Mouse (Mus musculus) CH12.LX (cell line): Measurements from ENCODE around the gene Usp47. TPM values are rescaled to one million over a fixed set of nuclear protein-coding genes. Genes with fewer than 3 reads are reported as not detected.

Experiments
- DNase-seq: peaks from one replicate; pipeline ENCODE4 v3.0.0-alpha.2; 2013; ENCODE audit errors: extremely low read depth
- H3K27ac ChIP-seq: 2 replicates; pipeline ENCODE4 v1.5.1; 2012; ENCODE audit warnings: low read depth, mild to moderate bottlenecking, control low read depth, moderate library complexity; ENCODE audit not compliant: insufficient read depth
- H3K27me3 ChIP-seq: replicated peaks from 2 replicates; pipeline ENCODE3; 2012; ENCODE audit warnings: inconsistent platforms
- H3K36me3 ChIP-seq, 2 experiments: replicated peaks in 1 of 2; 2 replicates each; pipeline versions ENCODE3 to v1.6.1; 2012; ENCODE audit warnings: inconsistent platforms in 1 of 2, low read length in 1 of 2, mild to moderate bottlenecking in 1 of 2, mixed read lengths in 1 of 2, moderate library complexity in 1 of 2; ENCODE audit not compliant: control insufficient read depth in 1 of 2, insufficient read depth in 1 of 2
- H3K4me1 ChIP-seq, 2 experiments: 2 replicates each; pipeline ENCODE4 v1.6.1; 2012; ENCODE audit warnings: inconsistent platforms in 1 of 2, moderate library complexity in 1 of 2; ENCODE audit not compliant: insufficient read depth in 2 of 2, control insufficient read depth in 1 of 2
- H3K4me2 ChIP-seq: 2 replicates; pipeline ENCODE4 v1.6.1; 2012; ENCODE audit warnings: low read depth, mild to moderate bottlenecking, control low read depth; ENCODE audit not compliant: poor library complexity, insufficient read depth, severe bottlenecking
- H3K4me3 ChIP-seq, 3 experiments: fragments of 150-350 bp in 1 of 3; sonication (generic) in 1 of 3; replicated peaks in 1 of 3; 2 replicates each; pipeline versions ENCODE3 to v1.5.1; 2011 to 2012; ENCODE audit warnings: low read depth in 2 of 3, low read length in 2 of 3, mild to moderate bottlenecking in 2 of 3, moderate library complexity in 2 of 3, control low read depth in 1 of 3, improper control_type of control experiment in 1 of 3, inconsistent platforms in 1 of 3, mixed read lengths in 1 of 3; ENCODE audit not compliant: poor library complexity in 1 of 3
- H3K79me2 ChIP-seq: replicated peaks from 2 replicates; pipeline ENCODE4 v1.6.1; 2012; ENCODE audit warnings: mild to moderate bottlenecking, moderate library complexity; ENCODE audit not compliant: control insufficient read depth, poor library complexity, insufficient read depth, severe bottlenecking; ENCODE audit errors: extremely low read depth
- H3K9ac ChIP-seq: 2 replicates; pipeline ENCODE4 v1.6.1; 2012; ENCODE audit warnings: low read depth, mild to moderate bottlenecking, control low read depth, moderate library complexity; ENCODE audit not compliant: insufficient read depth
- H3K9me3 ChIP-seq: replicated peaks from 2 replicates; pipeline ENCODE3; 2012; ENCODE audit warnings: low read length, inconsistent platforms, mixed read lengths
- CHD1 ChIP-seq: IDR thresholded peaks from 2 replicates; pipeline ENCODE4 v1.6.1; 2012; ENCODE audit warnings: low read depth, low read length, improper control_type of control experiment, inconsistent platforms
- CHD2 ChIP-seq: IDR thresholded peaks from 2 replicates; pipeline ENCODE4 v1.6.1; 2011; ENCODE audit warnings: low read length, improper control_type of control experiment
- CTCF ChIP-seq, 2 experiments: IDR thresholded peaks in 1 of 2; conservative IDR thresholded peaks in 1 of 2; 2 replicates each; pipeline ENCODE4 v1.5.1; 2011 to 2012; ENCODE audit warnings: low read depth in 2 of 2, low read length in 2 of 2, improper control_type of control experiment in 1 of 2, inconsistent platforms in 1 of 2, mild to moderate bottlenecking in 1 of 2, moderate library complexity in 1 of 2
- EP300 ChIP-seq: IDR thresholded peaks from 2 replicates; pipeline ENCODE4 v1.6.1; 2011; ENCODE audit warnings: low read length, improper control_type of control experiment
- ETS1 ChIP-seq: conservative IDR thresholded peaks from 2 replicates; pipeline ENCODE4 v1.6.1; 2012; ENCODE audit warnings: low read depth, mild to moderate bottlenecking, inconsistent platforms, low read length, improper control_type of control experiment, moderate library complexity
- HCFC1 ChIP-seq: IDR thresholded peaks from 2 replicates; pipeline ENCODE4 v1.6.1; 2012; ENCODE audit warnings: low read depth, mild to moderate bottlenecking, inconsistent platforms, low read length, improper control_type of control experiment
- IRF4 ChIP-seq: IDR thresholded peaks from 2 replicates; pipeline ENCODE4 v1.6.1; 2014; ENCODE audit warnings: low read depth, mild to moderate bottlenecking, inconsistent platforms, low read length, improper control_type of control experiment
- JUND ChIP-seq: conservative IDR thresholded peaks from 2 replicates; pipeline ENCODE4 v1.6.1; 2011; ENCODE audit warnings: low read depth, low read length, improper control_type of control experiment
- KAT2A ChIP-seq: IDR thresholded peaks from 2 replicates; pipeline ENCODE4 v1.6.1; 2012; ENCODE audit warnings: low read length, improper control_type of control experiment, inconsistent platforms; ENCODE audit not compliant: insufficient replicate concordance
- MAFK ChIP-seq: IDR thresholded peaks from 2 replicates; pipeline ENCODE4 v1.6.1; 2011; ENCODE audit warnings: low read length, improper control_type of control experiment; ENCODE audit not compliant: insufficient replicate concordance
- MAZ ChIP-seq: IDR thresholded peaks from 2 replicates; pipeline ENCODE4 v1.6.1; 2012; ENCODE audit warnings: low read depth, mild to moderate bottlenecking, inconsistent platforms, low read length, improper control_type of control experiment, moderate library complexity
- MEF2A ChIP-seq: IDR thresholded peaks from 2 replicates; pipeline ENCODE4 v1.6.1; 2014; ENCODE audit warnings: low read depth, mild to moderate bottlenecking, inconsistent platforms, low read length, improper control_type of control experiment, borderline replicate concordance
- MXI1 ChIP-seq: IDR thresholded peaks from 2 replicates; pipeline ENCODE4 v1.6.1; 2011; ENCODE audit warnings: mild to moderate bottlenecking, low read depth, low read length, improper control_type of control experiment
- MYC ChIP-seq: IDR thresholded peaks from 2 replicates; pipeline ENCODE4 v1.6.1; 2011; ENCODE audit warnings: low read depth, mild to moderate bottlenecking, improper control_type of control experiment, low read length
- NRF1 ChIP-seq: IDR thresholded peaks from 2 replicates; pipeline ENCODE4 v1.6.1; 2014; ENCODE audit warnings: low read depth, mild to moderate bottlenecking, inconsistent platforms, low read length, improper control_type of control experiment, moderate library complexity
- POLR2A ChIP-seq: IDR thresholded peaks from 2 replicates; pipeline ENCODE4 v1.6.1; 2011; ENCODE audit warnings: low read depth, mild to moderate bottlenecking, improper control_type of control experiment, low read length
- POLR2AphosphoS2 ChIP-seq: IDR thresholded peaks from 2 replicates; pipeline ENCODE4 v1.6.1; 2011; ENCODE audit warnings: low read depth, low read length, improper control_type of control experiment
- RAD21 ChIP-seq: IDR thresholded peaks from 2 replicates; pipeline ENCODE4 v1.6.1; 2011; ENCODE audit warnings: low read depth, mild to moderate bottlenecking, low read length, improper control_type of control experiment, moderate library complexity
- RCOR1 ChIP-seq: conservative IDR thresholded peaks from 2 replicates; pipeline ENCODE4 v1.6.1; 2012; ENCODE audit warnings: low read depth, mild to moderate bottlenecking, inconsistent platforms, low read length, improper control_type of control experiment
- SMC3 ChIP-seq: IDR thresholded peaks from 2 replicates; pipeline ENCODE4 v1.6.1; 2011; ENCODE audit warnings: low read depth, low read length, improper control_type of control experiment
- TBP ChIP-seq: conservative IDR thresholded peaks from 2 replicates; pipeline ENCODE4 v1.6.1; 2011; ENCODE audit warnings: low read depth, low read length, improper control_type of control experiment
- TCF12 ChIP-seq: IDR thresholded peaks from 2 replicates; pipeline ENCODE4 v1.6.1; 2014; ENCODE audit warnings: low read depth, mild to moderate bottlenecking, inconsistent platforms, low read length, improper control_type of control experiment
- USF1 ChIP-seq: IDR thresholded peaks from 2 replicates; pipeline ENCODE4 v1.6.1; 2014; ENCODE audit warnings: low read depth, mild to moderate bottlenecking, inconsistent platforms, low read length, improper control_type of control experiment
- ZMIZ1 ChIP-seq: IDR thresholded peaks from 2 replicates; pipeline ENCODE4 v1.6.1; 2012; ENCODE audit warnings: low read depth, mild to moderate bottlenecking, inconsistent platforms, low read length, improper control_type of control experiment
- ZNF384 ChIP-seq: IDR thresholded peaks from 2 replicates; pipeline ENCODE4 v1.6.1; 2012; ENCODE audit warnings: low read depth, low read length, improper control_type of control experiment, inconsistent platforms
- dilution Hi-C: fragments of 300-500 bp; cut with MboI; formaldehyde crosslinking; loops from 2 replicates; pipeline ENCODE4 v1.14.3; 2020; ENCODE audit warnings: low sequenced_read_pairs; ENCODE audit not compliant: extremely low pct_unique_long_range_greater_than_20kb, extremely low pct_ligation_motif_present
- in situ Hi-C: fragments of 300-500 bp; cut with MboI; formaldehyde crosslinking; loops from 3 replicates; pipeline ENCODE4 v1.14.3; 2019; ENCODE audit warnings: low sequenced_read_pairs, low pct_ligation_motif_present, low pct_unique_long_range_greater_than_20kb, mixed read lengths
- polyA plus RNA-seq: library from polyadenylated mRNA; unstranded; fragments of >175 nt; gene quantifications from 2 replicates; pipeline ENCODE4 v1.2.1, GENCODE M21; 2012; ENCODE audit warnings: low read depth; ENCODE audit not compliant: insufficient read length
- total RNA-seq, 2 experiments: library from RNA; depleted of rRNA; stranded (reverse); fragments of 300-350 nt in 1 of 2; fragments of >200 nt in 1 of 2; gene quantifications; 2 replicates each; pipeline ENCODE4 v1.2.3; 2012 to 2014

Gene Usp47
- total and polyA plus RNA-seq, 3 experiments: 35.0 to 36.8 (median 35.8) TPM

DNA sequence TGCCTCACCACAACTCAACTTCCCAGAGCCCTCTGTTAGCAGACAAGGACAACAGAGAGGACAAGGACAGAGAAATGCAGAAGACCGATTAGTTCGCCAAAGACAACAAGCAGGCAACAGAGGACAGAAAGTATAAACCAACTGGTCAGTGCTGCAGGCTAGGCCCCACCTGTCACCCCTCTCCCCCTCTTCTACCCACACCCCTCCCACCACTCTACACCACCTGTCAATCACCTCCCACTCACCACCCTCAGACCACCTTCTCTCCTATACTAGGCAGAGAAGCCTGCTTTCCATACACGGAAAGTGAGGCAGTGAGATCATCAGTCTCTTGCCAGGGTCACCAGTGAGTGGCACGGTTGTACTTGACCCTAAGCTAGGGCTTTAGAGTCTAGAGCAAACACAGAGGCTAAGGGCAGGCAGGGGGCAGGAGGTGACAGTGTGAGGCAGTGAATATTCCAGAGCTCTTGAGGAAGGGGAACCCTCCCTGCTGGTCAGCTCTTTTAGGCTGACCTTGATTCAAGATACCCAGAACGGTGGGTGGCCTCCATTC lies 103.9 kb downstream of the Usp47 start:
- in situ Hi-C loops: no loop called here
- no peaks in the 10 kb centered on the region for H3K27me3 ChIP-seq
- TF ChIP-seq MAFK (no peak), RAD21 (no peak), HCFC1 (no peak), JUND (no peak), POLR2A (no peak)
- TF ChIP-seq, all 38 proteins: peak for 0
- Histone ChIP-seq H3K4me1 (peaks cover 20 to 67% of the 10 kb centered on the region in 2 experiments), H3K27ac (no peak overlapping the region), H3K79me2 (no peaks in the 10 kb centered on the region), H3K4me2 (no peak overlapping the region), H3K36me3 (no peaks in the 10 kb centered on the region), H3K9me3 (no peaks in the 10 kb centered on the region), H3K4me3 (no peak overlapping the region), H3K9ac (no peak overlapping the region)
- dilution Hi-C loops: no loop called here
- DNase-seq: no peak

DNA sequence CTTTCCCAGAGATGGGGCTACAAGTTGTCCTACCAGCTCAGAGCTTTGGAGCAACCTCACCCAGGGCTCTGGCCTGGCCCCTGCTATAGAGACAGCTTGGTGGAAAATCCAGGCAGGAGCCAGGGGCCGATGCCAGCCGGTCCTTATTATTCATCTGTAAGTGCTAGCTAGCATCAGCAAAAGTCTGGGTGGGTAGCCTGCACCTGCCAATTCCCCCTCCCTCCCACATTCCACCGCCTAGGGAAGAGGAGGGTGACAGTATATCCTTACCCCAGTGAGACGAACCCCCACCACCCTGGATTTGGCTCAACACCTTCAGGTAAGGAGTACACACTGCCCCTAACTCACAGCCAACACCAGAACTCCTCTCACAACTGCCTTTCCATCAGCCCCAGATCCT lies 104.7 kb downstream of the Usp47 start:
- Histone ChIP-seq H3K27ac (no peak overlapping the region), H3K4me1 (peaks cover 20 to 74% of the 10 kb centered on the region in 2 experiments), H3K79me2 (no peaks in the 10 kb centered on the region), H3K9ac (no peak overlapping the region), H3K36me3 (no peaks in the 10 kb centered on the region), H3K4me3 (no peak overlapping the region), H3K27me3 (no peaks in the 10 kb centered on the region), H3K4me2 (no peak overlapping the region), H3K9me3 (no peaks in the 10 kb centered on the region)
- dilution Hi-C loops: no loop called here
- in situ Hi-C loops: no loop called here
- TF ChIP-seq ZMIZ1 (no peak), SMC3 (no peak), ETS1 (no peak), MYC (no peak), TCF12 (no peak), CHD1 (no peak), MAFK (no peak), MEF2A (no peak)
- DNase-seq: no peak

DNA sequence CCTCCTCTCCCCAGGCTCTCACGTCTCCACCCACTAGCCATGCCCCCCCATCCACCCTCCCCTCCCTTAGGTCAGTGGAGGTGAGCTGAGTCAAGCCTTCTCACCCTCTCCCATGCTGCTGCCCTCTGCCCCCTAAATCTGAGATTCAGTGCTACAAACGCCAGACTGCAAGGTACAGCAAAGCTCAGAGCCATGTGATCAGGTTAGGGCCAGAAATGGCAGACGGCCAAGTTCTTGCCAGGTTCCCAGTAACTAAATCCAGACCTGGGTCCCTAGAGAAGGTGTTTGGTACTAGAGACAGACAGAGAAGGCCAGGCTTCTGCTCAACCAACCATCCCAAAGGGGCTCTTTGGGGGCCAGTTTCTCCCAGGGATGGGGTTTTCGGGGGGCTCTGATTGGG lies 105.5 kb downstream of the Usp47 start:
- no peaks in the 10 kb centered on the region for H3K9me3 ChIP-seq
- H3K9ac ChIP-seq: no peak overlapping the region
- H3K4me2 ChIP-seq: no peak overlapping the region
- dilution Hi-C loops: no loop called here
- no peaks in the 10 kb centered on the region for H3K27me3 ChIP-seq
- DNase-seq: no peak
- H3K4me3 ChIP-seq: no peak overlapping the region
- H3K4me1 ChIP-seq: peaks cover 20 to 67% of the 10 kb centered on the region in 2 experiments
- in situ Hi-C loops: no loop called here
- no peaks in the 10 kb centered on the region for H3K36me3 ChIP-seq
- H3K27ac ChIP-seq: no peak overlapping the region
- TF ChIP-seq CHD1 (no peak), IRF4 (no peak), MYC (no peak), ZNF384 (no peak), MEF2A (no peak), MAZ (no peak), KAT2A (no peak), USF1 (no peak), EP300 (no peak), NRF1 (no peak), TBP (no peak), CHD2 (no peak), CTCF (conservative IDR thresholded peaks at IDR 0.05 in 1 of 2, IDR thresholded peaks at IDR 0.05 in 1 of 2; ENCODE audit: low read depth in 2 of 2, low read length in 2 of 2) (no peak), POLR2AphosphoS2 (no peak), RCOR1 (no peak), SMC3 (no peak), MXI1 (no peak), ZMIZ1 (no peak), ETS1 (no peak)
- no peaks in the 10 kb centered on the region for H3K79me2 ChIP-seq
